In genomic region chr8:108406716-108407494, GRCm38 (mm10) we compare ENCODE assay signal across 8 mouse cellular contexts.
DNase-seq lines count a peak whose midpoint lies in the region; ATAC-seq lines count a peak whose summit lies in the region.

No protein-coding gene starts in this region.

- no peak overlapping the region for H3K9ac ChIP-seq in limb, embryonic 12.5 days (replicated peaks)

- no peak overlapping the region for H3K4me2 ChIP-seq in limb, embryonic 12.5 days

- H3K27ac ChIP-seq in limb, embryonic 12.5 days = 0 out of 2 replicates have a peak overlapping the region, but pooled peaks have one; percentile 29

- H3K4me1 ChIP-seq in limb, embryonic 12.5 days (replicated peaks) = peaks cover 10% of the 10 kb centered on the region

- H3K9me3 ChIP-seq in limb, embryonic 12.5 days = no peaks in the 10 kb centered on the region

- no peak for ATAC-seq in limb, embryonic 12.5 days (ENCODE audit: insufficient number of reproducible peaks, insufficient read depth, low FRiP score, low TSS enrichment, low read depth)
- no peak for ATAC-seq in inflammation-experienced regulatory T-cells, adult 6 months

- H3K4me3 ChIP-seq in limb, embryonic 12.5 days (replicated peaks) = no peak overlapping the region

- no peaks in the 10 kb centered on the region for H3K27me3 ChIP-seq in limb, embryonic 12.5 days

- peak; percentile 22 for DNase-seq in layer of hippocampus, adult 11-12 months (ENCODE audit: low spot score)
- no peak for DNase-seq in layer of hippocampus, adult 9-10 months (ENCODE audit: low spot score)
- DNase-seq in frontal cortex, postnatal 14 days (ENCODE audit: low spot score in 2 of 2) = peak; percentile 10
- peak; percentile 62 to 63 for DNase-seq in right cerebral cortex, postnatal 10 days (ENCODE audit: low spot score in 2 of 2)
- DNase-seq in gastrocnemius, postnatal 4 days (ENCODE audit: low spot score in 2 of 2) = no peak
- DNase-seq in T-cell, adult 2 months (ENCODE audit: low spot score) = no peak

- WGBS in limb, embryonic 12.5 days = 58% methylated on average over 25 of the region's 25 CpGs

- H3K36me3 ChIP-seq in limb, embryonic 12.5 days = no peaks in the 10 kb centered on the region

Comparison
In these comparisons a context has a peak if more than half of its experiments do, and no peak if none do; other contexts are left out.
1. DNase-seq: peak in layer of hippocampus, adult 11-12 months (single experiment), frontal cortex, postnatal 14 days (2 of 2) and right cerebral cortex, postnatal 10 days (2 of 2); none in layer of hippocampus, adult 9-10 months (single experiment), gastrocnemius, postnatal 4 days (0 of 2) and T-cell, adult 2 months (single experiment).